Comparison of ENCODE assay signal across 19 mouse cellular contexts in the genomic region with DNA sequence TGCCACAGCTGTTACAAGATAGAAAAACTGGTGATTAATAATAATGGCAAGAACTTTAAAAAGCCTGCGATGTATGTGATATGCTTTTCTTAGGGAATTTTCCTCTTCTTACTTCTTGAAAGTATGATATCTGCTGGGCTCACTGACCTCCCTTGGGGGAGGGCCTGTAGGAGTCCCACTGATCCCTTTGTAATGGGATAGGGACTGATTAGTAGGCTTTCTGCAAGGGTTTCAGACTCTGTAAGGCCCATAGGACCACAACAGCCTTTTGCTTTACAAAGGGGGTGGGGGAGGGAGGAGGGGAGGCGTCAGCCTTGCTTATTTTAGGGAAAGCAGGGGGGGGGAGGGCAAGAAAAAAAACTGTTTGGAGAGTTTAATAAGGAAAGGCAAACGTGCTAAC.
"Had no signal": no experiment of that assay in that cellular context is flagged by ENCODE, and none has a peak within 500 bp of the region (broad histone marks: within the 10 kb centered on the region; RNA-seq: fewer than 3 reads in every experiment).

No protein-coding gene starts in this region.

- DNase-seq: kidney, adult 2 months; kidney, postnatal 25 days; layer of hippocampus, adult 9-11 months; liver, postnatal 0 days; lung, embryonic 14.5 days; right cerebral cortex, postnatal 25 days; spleen, adult 18-20 months; thymus, postnatal 25 days had no signal

- ATAC-seq: liver, postnatal 0 days; lung, postnatal 0 days; midbrain, embryonic 15.5 days had no signal

- H3K36me3 ChIP-seq: limb, embryonic 10.5 days; limb, embryonic 13.5 days; midbrain, embryonic 15.5 days; neural tube, embryonic 13.5 days; stomach, embryonic 15.5 days had no signal

- H3K4me2 ChIP-seq: limb, embryonic 13.5 days; lung, embryonic 14.5 days; midbrain, embryonic 15.5 days; neural tube, embryonic 13.5 days; stomach, embryonic 15.5 days had no signal

- H3K9me3 ChIP-seq: limb, embryonic 10.5 days; limb, embryonic 13.5 days; midbrain, embryonic 15.5 days; neural tube, embryonic 13.5 days; stomach, embryonic 15.5 days had no signal

- H3K9ac ChIP-seq: limb, embryonic 13.5 days; liver, embryonic 14.5 days; liver, postnatal 0 days; lung, embryonic 14.5 days; midbrain, embryonic 15.5 days; neural tube, embryonic 13.5 days; stomach, embryonic 15.5 days had no signal

- H3K27me3 ChIP-seq: limb, embryonic 13.5 days; midbrain, embryonic 15.5 days; neural tube, embryonic 13.5 days; stomach, embryonic 15.5 days had no signal

- H3K4me3 ChIP-seq: layer of hippocampus, adult 2 months; limb, embryonic 10.5 days; limb, embryonic 13.5 days; midbrain, embryonic 15.5 days; myocyte; neural tube, embryonic 13.5 days; stomach, embryonic 15.5 days had no signal

- H3K27ac ChIP-seq: kidney, postnatal 0 days; layer of hippocampus, adult 2 months; limb, embryonic 10.5 days; limb, embryonic 13.5 days; liver, embryonic 14.5 days; macrophage; midbrain, embryonic 15.5 days; neural tube, embryonic 13.5 days; stomach, embryonic 15.5 days had no signal

- H3K4me1 ChIP-seq: stomach, embryonic 15.5 days had no signal
